Comparison of ENCODE assay signal across 9 mouse cellular contexts in genomic region chr12:81182073-81182472, GRCm38 (mm10).
DNase-seq lines count a peak whose midpoint lies in the region; ATAC-seq and TF ChIP-seq lines count a peak whose summit lies in the region.
"Had no signal": no experiment of that assay in that cellular context is flagged by ENCODE, and none has a peak within 500 bp of the region (broad histone marks: within the 10 kb centered on the region; RNA-seq: fewer than 3 reads in every experiment).

No protein-coding gene starts in this region.

- no peak overlapping the region for H3K27ac ChIP-seq in kidney, embryonic 16.5 days (ENCODE audit: low read length)
- H3K27ac ChIP-seq: heart, embryonic 15.5 days had no signal

- intact Hi-C loops in gastrocnemius, postnatal 14 days (cut with DNase I; ENCODE audit: low total_unique reads) = no loop called here

- H3K4me1 ChIP-seq in kidney, embryonic 16.5 days (ENCODE audit: insufficient read depth, low read length) = no peaks in the 10 kb centered on the region
- H3K4me1 ChIP-seq: heart, embryonic 15.5 days had no signal

- POLR2A ChIA-PET in Patski (lab: Charles Lee) = no interaction called here

- TF ChIP-seq CTCF in Patski (IDR thresholded peaks at IDR 0.05) = peak; percentile 82

- CTCF ChIA-PET in Patski (lab: Charles Lee) = interaction anchor here (0.9 kb wide), 1 partner anchor 200 kb away, joined by 4 read pairs; no protein-coding TSS in a partner anchor

- H3K27me3 ChIP-seq in Patski = peaks cover 34% of the 10 kb centered on the region
- H3K27me3 ChIP-seq in kidney, embryonic 16.5 days (ENCODE audit: insufficient read depth, low read length) = 0 out of 2 replicates have a peak, but pooled peaks cover 3% of the 10 kb centered on the region
- H3K27me3 ChIP-seq: heart, embryonic 15.5 days had no signal

- H3K36me3 ChIP-seq in kidney, embryonic 16.5 days (ENCODE audit: insufficient read depth, low read length) = no peaks in the 10 kb centered on the region
- H3K36me3 ChIP-seq: heart, embryonic 15.5 days had no signal

- no peaks in the 10 kb centered on the region for H3K9me3 ChIP-seq in kidney, embryonic 16.5 days (ENCODE audit: low read length)
- H3K9me3 ChIP-seq: heart, embryonic 15.5 days had no signal

- no peak overlapping the region for H3K4me2 ChIP-seq in kidney, embryonic 16.5 days (replicated peaks; ENCODE audit: low read depth, low read length)
- H3K4me2 ChIP-seq: heart, embryonic 15.5 days had no signal

- in situ Hi-C loops in Patski (cut with MboI; ENCODE audit: low pct_unique_long_range_greater_than_20kb) = loop anchor here (5.0 to 25.0 kb wide), 2 partner anchors 200 to 420 kb away; partner anchors contain the start of gene Ccdc177

- ATAC-seq in Patski = no peak
- ATAC-seq in kidney, embryonic 16.5 days (ENCODE audit: low FRiP score, low TSS enrichment) = 0 out of 2 replicates have a peak, but pooled peaks have one; percentile 51
- no peak for ATAC-seq in erythroid progenitor cell, adult 5-6 weeks (replicated peaks; ENCODE audit: low FRiP score, poor library complexity, severe bottlenecking)

- H3K9ac ChIP-seq in kidney, embryonic 16.5 days (replicated peaks; ENCODE audit: low read length) = no peak overlapping the region
- H3K9ac ChIP-seq: heart, embryonic 15.5 days had no signal

- WGBS in kidney, embryonic 16.5 days = 65% methylated on average over 3 of the region's 3 CpGs

- DNase-seq in CD4-positive helper T cell, adult 2 months (ENCODE audit: low read depth, low spot score) = peak; percentile 8
- no peak for DNase-seq in Patski (ENCODE audit: low read depth, low spot score)
- DNase-seq in cerebellum, postnatal 14 days = peak; percentile 84 to 86
- DNase-seq in gastrocnemius, postnatal 14 days = peak; percentile 42
- DNase-seq in lung, adult 18-20 months = peak; percentile 14 to 24
- peak; percentile 55 to 58 for DNase-seq in right cerebral cortex, adult 2 months (ENCODE audit: low spot score in 2 of 2)

- H3K4me3 ChIP-seq in kidney, embryonic 16.5 days (ENCODE audit: low read length) = no peak overlapping the region
- H3K4me3 ChIP-seq: heart, embryonic 15.5 days had no signal
